Mouse (Mus musculus): ENCODE data around the gene Rnf126. TPM values are rescaled to one million over a fixed set of nuclear protein-coding genes. Genes with fewer than 3 reads are reported as not detected.
A peak's percentile ranks its signal among the peaks of the same experiment; 100 is the strongest.

Gene Rnf126
- polyA plus RNA-seq, 1 experiment from 2014 or later, result 78.9 TPM

- H3K27ac ChIP-seq (replicated peaks; ENCODE audit: low read depth, low read length), result no peak overlapping the region
- H3K27me3 ChIP-seq (replicated peaks; ENCODE audit: control insufficient read depth, insufficient read depth, low read length), result peaks cover 4% of the 10 kb centered on the region
- H3K9ac ChIP-seq (ENCODE audit: low read depth, low read length), result no peak overlapping the region
- H3K4me2 ChIP-seq (ENCODE audit: low read depth, low read length), result no peak overlapping the region
- H3K9me3 ChIP-seq (ENCODE audit: control insufficient read depth, low read length), result no peaks in the 10 kb centered on the region
- DNase-seq (ENCODE audit: low spot score) (no peak), ATAC-seq (ENCODE audit: low read depth) (no peak)
- no peaks in the 10 kb centered on the region for H3K36me3 ChIP-seq (ENCODE audit: control insufficient read depth, insufficient read depth, low read length)
- H3K4me1 ChIP-seq (ENCODE audit: control insufficient read depth, insufficient read depth, low read length), result no peaks in the 10 kb centered on the region
- no peak overlapping the region for H3K4me3 ChIP-seq (ENCODE audit: low read depth, low read length)
- WGBS, result 79% methylated on average over 7 of the region's 7 CpGs
Measured at GRCm38 (mm10) chr10:79723692-79724091, 43.1 kb downstream of the Rnf126 start.

- no peak for ATAC-seq (ENCODE audit: low read depth)
- Histone ChIP-seq H3K27me3 (replicated peaks; ENCODE audit: control insufficient read depth, insufficient read depth, low read length) (peaks cover 11% of the 10 kb centered on the region), H3K27ac (replicated peaks; ENCODE audit: low read depth, low read length) (no peak overlapping the region), H3K9me3 (ENCODE audit: control insufficient read depth, low read length) (no peaks in the 10 kb centered on the region), H3K4me3 (ENCODE audit: low read depth, low read length) (no peak overlapping the region), H3K4me1 (ENCODE audit: control insufficient read depth, insufficient read depth, low read length) (no peaks in the 10 kb centered on the region), H3K9ac (ENCODE audit: low read depth, low read length) (no peak overlapping the region), H3K36me3 (ENCODE audit: control insufficient read depth, insufficient read depth, low read length) (no peaks in the 10 kb centered on the region), H3K4me2 (ENCODE audit: low read depth, low read length) (no peak overlapping the region)
- WGBS, result 64% methylated on average over 6 of the region's 6 CpGs
- DNase-seq (ENCODE audit: low spot score), result no peak
Measured at GRCm38 (mm10) chr10:79723047-79723446, 43.7 kb downstream of the Rnf126 start.

- no peak overlapping the region for H3K4me2 ChIP-seq (ENCODE audit: low read depth, low read length)
- H3K4me3 ChIP-seq (ENCODE audit: low read depth, low read length), result no peak overlapping the region
- H3K9ac ChIP-seq (ENCODE audit: low read depth, low read length), result no peak overlapping the region
- H3K4me1 ChIP-seq (ENCODE audit: control insufficient read depth, insufficient read depth, low read length), result peaks cover 6% of the 10 kb centered on the region; the same call in 1 of the 2 replicates
- ATAC-seq (ENCODE audit: low read depth) (no peak), DNase-seq (ENCODE audit: low spot score) (no peak)
- no peak overlapping the region for H3K27ac ChIP-seq (replicated peaks; ENCODE audit: low read depth, low read length)
- peaks cover 30% of the 10 kb centered on the region for H3K27me3 ChIP-seq (replicated peaks; ENCODE audit: control insufficient read depth, insufficient read depth, low read length)
- WGBS, result 53% methylated on average over 5 of the region's 5 CpGs
- H3K36me3 ChIP-seq (ENCODE audit: control insufficient read depth, insufficient read depth, low read length), result no peaks in the 10 kb centered on the region
- H3K9me3 ChIP-seq (ENCODE audit: control insufficient read depth, low read length), result no peaks in the 10 kb centered on the region
Measured at GRCm38 (mm10) chr10:79721089-79721488, 45.7 kb downstream of the Rnf126 start.

- Histone ChIP-seq H3K9ac (ENCODE audit: low read depth, low read length) (no peak overlapping the region), H3K9me3 (ENCODE audit: control insufficient read depth, low read length) (no peaks in the 10 kb centered on the region), H3K27ac (replicated peaks; ENCODE audit: low read depth, low read length) (no peak overlapping the region), H3K4me2 (ENCODE audit: low read depth, low read length) (peak overlapping the region; percentile 98), H3K36me3 (ENCODE audit: control insufficient read depth, insufficient read depth, low read length) (no peaks in the 10 kb centered on the region), H3K27me3 (replicated peaks; ENCODE audit: control insufficient read depth, insufficient read depth, low read length) (peaks cover 47% of the 10 kb centered on the region), H3K4me1 (ENCODE audit: control insufficient read depth, insufficient read depth, low read length) (peaks cover 6% of the 10 kb centered on the region; the same call in 1 of the 2 replicates), H3K4me3 (ENCODE audit: low read depth, low read length) (peak overlapping the region; percentile 57)
- WGBS, result 3% methylated on average over 39 of the region's 43 CpGs
- DNase-seq (ENCODE audit: low spot score), result peak; percentile 81
- ATAC-seq (ENCODE audit: low read depth), result no peak
Measured at GRCm38 (mm10) chr10:79717640-79718357, 49.0 kb downstream of the Rnf126 start.

- no peak for ATAC-seq (ENCODE audit: low read depth)
- Histone ChIP-seq H3K36me3 (ENCODE audit: control insufficient read depth, insufficient read depth, low read length) (peaks cover 3% of the 10 kb centered on the region), H3K27ac (replicated peaks; ENCODE audit: low read depth, low read length) (no peak overlapping the region), H3K9me3 (ENCODE audit: control insufficient read depth, low read length) (no peaks in the 10 kb centered on the region), H3K4me2 (ENCODE audit: low read depth, low read length) (peak overlapping the region; percentile 98), H3K27me3 (replicated peaks; ENCODE audit: control insufficient read depth, insufficient read depth, low read length) (peaks cover 47% of the 10 kb centered on the region), H3K4me3 (ENCODE audit: low read depth, low read length) (peak overlapping the region; percentile 57), H3K9ac (ENCODE audit: low read depth, low read length) (peak overlapping the region; percentile 52; the same call in 1 of the 2 replicates), H3K4me1 (ENCODE audit: control insufficient read depth, insufficient read depth, low read length) (peaks cover 6% of the 10 kb centered on the region; the same call in 1 of the 2 replicates)
- WGBS, result 7% methylated on average over 6 of the region's 44 CpGs
- no peak for DNase-seq (ENCODE audit: low spot score)
Measured at GRCm38 (mm10) chr10:79716988-79717355, 49.8 kb downstream of the Rnf126 start.

- DNase-seq (ENCODE audit: low spot score), result no peak
- peaks cover 47% of the 10 kb centered on the region for H3K27me3 ChIP-seq (replicated peaks; ENCODE audit: control insufficient read depth, insufficient read depth, low read length)
Measured at GRCm38 (mm10) chr10:79716254-79716987, 50.3 kb downstream of the Rnf126 start, which contains the start of gene Hcn2. Gene Hcn2 (plus strand): TSS chr10:79716634.

GRCm38 (mm10) chr10:79714996-79715395, 51.8 kb downstream of the Rnf126 start:
- Histone ChIP-seq H3K4me3 (ENCODE audit: low read depth, low read length) (no peak overlapping the region), H3K27ac (replicated peaks; ENCODE audit: low read depth, low read length) (no peak overlapping the region), H3K9me3 (ENCODE audit: control insufficient read depth, low read length) (no peaks in the 10 kb centered on the region), H3K4me2 (ENCODE audit: low read depth, low read length) (no peak overlapping the region), H3K4me1 (ENCODE audit: control insufficient read depth, insufficient read depth, low read length) (peaks cover 6% of the 10 kb centered on the region; the same call in 1 of the 2 replicates), H3K36me3 (ENCODE audit: control insufficient read depth, insufficient read depth, low read length) (peaks cover 23% of the 10 kb centered on the region), H3K9ac (ENCODE audit: low read depth, low read length) (no peak overlapping the region), H3K27me3 (replicated peaks; ENCODE audit: control insufficient read depth, insufficient read depth, low read length) (peaks cover 47% of the 10 kb centered on the region)
- 61% methylated on average over 4 of the region's 4 CpGs for WGBS
- no peak for ATAC-seq (ENCODE audit: low read depth)
- no peak for DNase-seq (ENCODE audit: low spot score)

More at GRCm38 (mm10) chr10:79716254-79716987, 50.3 kb downstream of the Rnf126 start, which contains the start of gene Hcn2:
- H3K9ac ChIP-seq (ENCODE audit: low read depth, low read length), result peak within 1 kb of the TSS; percentile 52; the same call in 1 of the 2 replicates
- H3K4me2 ChIP-seq (ENCODE audit: low read depth, low read length), result peak within 1 kb of the TSS; percentile 98
- H3K36me3 ChIP-seq (ENCODE audit: control insufficient read depth, insufficient read depth, low read length), result peaks cover 8% of the 10 kb centered on the region
- peaks cover 6% of the 10 kb centered on the region; the same call in 1 of the 2 replicates for H3K4me1 ChIP-seq (ENCODE audit: control insufficient read depth, insufficient read depth, low read length)
- H3K27ac ChIP-seq (replicated peaks; ENCODE audit: low read depth, low read length), result no peak within 1 kb of the TSS
- H3K9me3 ChIP-seq (ENCODE audit: control insufficient read depth, low read length), result no peaks in the 10 kb centered on the region
- ATAC-seq (ENCODE audit: low read depth), result peak; percentile 17; the same call in 1 of the 2 replicates
- WGBS, result 10% methylated on average over 18 of the region's 91 CpGs
- peak within 1 kb of the TSS; percentile 57 for H3K4me3 ChIP-seq (ENCODE audit: low read depth, low read length)

- H3K27ac ChIP-seq (replicated peaks; ENCODE audit: low read depth, low read length), result no peak overlapping the region
- peaks cover 37% of the 10 kb centered on the region for H3K27me3 ChIP-seq (replicated peaks; ENCODE audit: control insufficient read depth, insufficient read depth, low read length)
- H3K4me2 ChIP-seq (ENCODE audit: low read depth, low read length), result no peak overlapping the region
- no peak overlapping the region for H3K4me3 ChIP-seq (ENCODE audit: low read depth, low read length)
- ATAC-seq (ENCODE audit: low read depth) (no peak), DNase-seq (ENCODE audit: low spot score) (no peak)
- no peaks in the 10 kb centered on the region for H3K9me3 ChIP-seq (ENCODE audit: control insufficient read depth, low read length)
- peaks cover 41% of the 10 kb centered on the region for H3K36me3 ChIP-seq (ENCODE audit: control insufficient read depth, insufficient read depth, low read length)
- 36% methylated on average over 1 of the region's 1 CpGs for WGBS
- H3K4me1 ChIP-seq (ENCODE audit: control insufficient read depth, insufficient read depth, low read length), result peaks cover 6% of the 10 kb centered on the region; the same call in 1 of the 2 replicates
- H3K9ac ChIP-seq (ENCODE audit: low read depth, low read length), result no peak overlapping the region
Measured at GRCm38 (mm10) chr10:79713163-79713562, 53.6 kb downstream of the Rnf126 start.
